Mouse (Mus musculus) kidney, embryonic 14.5 days (tissue): ENCODE data around the gene Thrap3. TPM values are rescaled to one million over a fixed set of nuclear protein-coding genes. Genes with fewer than 3 reads are reported as not detected.
"Not testable (repeated sequence)": the region's sequence is repeated elsewhere in the genome, so short reads cannot be mapped to it uniquely, and the experiment has no call there.

Experiments used
- ATAC-seq: fragments of 200-750 bp; cut with Nextera tagmentation; 2 replicates; pipeline ENCODE4 v1.8.0; 2017; ENCODE audit warnings: moderate number of reproducible peaks, mild to moderate bottlenecking, moderate TSS enrichment, moderate library complexity; ENCODE audit not compliant: low FRiP score, low TSS enrichment
- H3K27ac ChIP-seq: fragments of 300-500 bp; sonication (generic); 2 replicates; pipeline ENCODE4 v1.5.1; 2014; ENCODE audit warnings: low read depth, mild to moderate bottlenecking, low read length, moderate library complexity, mixed read lengths
- H3K27me3 ChIP-seq: fragments of 300-500 bp; sonication (generic); 2 replicates; pipeline ENCODE4 v1.6.1; 2014; ENCODE audit warnings: mild to moderate bottlenecking, low read length; ENCODE audit not compliant: control insufficient read depth, insufficient read depth
- H3K36me3 ChIP-seq: fragments of 300-500 bp; sonication (generic); 2 replicates; pipeline ENCODE4 v1.6.1; 2014; ENCODE audit warnings: low read length, mixed read lengths; ENCODE audit not compliant: control insufficient read depth, insufficient read depth
- H3K4me1 ChIP-seq: fragments of 300-500 bp; sonication (generic); 2 replicates; pipeline ENCODE4 v1.6.1; 2014; ENCODE audit warnings: low read length, mixed read lengths; ENCODE audit not compliant: control insufficient read depth, insufficient read depth
- H3K4me2 ChIP-seq: fragments of 300-500 bp; sonication (generic); replicated peaks from 2 replicates; pipeline ENCODE4 v1.6.1; 2014; ENCODE audit warnings: low read depth, mild to moderate bottlenecking, low read length
- H3K4me3 ChIP-seq: fragments of 300-500 bp; sonication (generic); 2 replicates; pipeline ENCODE4 v1.5.1; 2014; ENCODE audit warnings: mild to moderate bottlenecking, low read length
- H3K9ac ChIP-seq: fragments of 300-500 bp; sonication (generic); 2 replicates; pipeline ENCODE4 v1.6.1; 2014; ENCODE audit warnings: low read depth, mild to moderate bottlenecking, low read length, moderate library complexity
- H3K9me3 ChIP-seq: fragments of 300-500 bp; sonication (generic); 2 replicates; pipeline ENCODE4 v1.6.1; 2016; ENCODE audit warnings: low read length; ENCODE audit not compliant: control insufficient read depth
- WGBS: fragments of 180-500 bp; shearing (Covaris S2); extraction: QIAGEN DNeasy Blood & Tissue Kit; methylation state at CpG from one replicate; pipeline ENCODE4 v1.1.7; 2014; 5-methylcytosine and 5-hydroxymethylcytosine counted together
- polyA plus RNA-seq: library from polyadenylated mRNA; unstranded; fragments of >200 nt; fragmentation: Nextera tagmentation; extraction: Ambion mirVana; gene quantifications from 2 replicates; pipeline ENCODE4 v1.2.1, GENCODE M21; 2014

Thrap3 gene
- polyA plus RNA-seq, 1 experiment from 2014 or later, result 281 TPM

DNA sequence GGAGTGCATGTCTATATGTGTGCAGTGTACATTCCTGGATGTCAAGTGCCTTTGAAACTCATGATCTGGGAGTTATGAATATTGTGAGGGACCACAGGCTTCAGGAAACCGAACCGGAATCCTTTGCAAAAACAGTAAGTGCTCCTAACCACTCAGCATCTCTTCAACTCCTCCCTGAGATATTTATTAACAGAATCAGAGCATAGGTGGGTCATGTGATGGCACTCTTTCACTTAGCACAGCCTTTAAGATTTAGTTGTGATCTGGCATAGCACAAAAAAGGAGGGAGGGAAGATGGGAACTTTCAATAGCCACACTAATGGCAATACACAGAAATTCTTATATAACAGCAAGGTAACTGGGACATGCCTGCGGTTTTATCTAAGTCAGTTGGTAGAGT, 15.5 kb downstream of the Thrap3 start:
- H3K27me3 ChIP-seq, result no peaks in the 10 kb centered on the region
- no peak overlapping the region for H3K4me2 ChIP-seq
- WGBS, result 92% methylated on average over 3 of the region's 3 CpGs
- no peak overlapping the region for H3K27ac ChIP-seq
- H3K9ac ChIP-seq, result no peak overlapping the region
- no peak for ATAC-seq
- no peaks in the 10 kb centered on the region for H3K4me1 ChIP-seq
- peaks cover 75% of the 10 kb centered on the region for H3K36me3 ChIP-seq
- H3K9me3 ChIP-seq, result no peaks in the 10 kb centered on the region
- no peak overlapping the region for H3K4me3 ChIP-seq

DNA sequence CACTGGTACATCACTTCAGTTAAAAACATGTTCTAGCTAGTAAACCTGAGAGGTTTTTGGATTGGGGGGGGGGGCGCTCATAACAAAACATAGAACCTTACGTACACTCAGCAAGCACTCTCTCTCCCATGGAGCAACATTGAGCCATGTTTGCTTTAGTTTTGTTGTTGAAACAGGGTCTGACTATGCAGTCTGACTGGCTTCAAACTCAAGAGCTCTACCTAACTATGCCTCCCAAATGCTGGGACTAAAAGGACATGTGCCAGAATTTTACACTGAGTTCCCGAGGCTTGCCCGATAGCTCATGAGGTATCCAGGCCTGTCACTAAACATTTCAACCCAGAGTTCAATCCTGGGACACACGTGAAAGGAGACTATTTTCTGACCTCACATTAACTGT, 19.5 kb downstream of the Thrap3 start:
- no peak overlapping the region for H3K4me2 ChIP-seq
- peaks cover 72% of the 10 kb centered on the region for H3K36me3 ChIP-seq
- no peak overlapping the region for H3K4me3 ChIP-seq
- H3K9ac ChIP-seq, result no peak overlapping the region
- H3K27me3 ChIP-seq, result no peaks in the 10 kb centered on the region
- H3K4me1 ChIP-seq, result no peaks in the 10 kb centered on the region
- ATAC-seq, result no peak
- no peaks in the 10 kb centered on the region for H3K9me3 ChIP-seq
- 90% methylated on average over 5 of the region's 5 CpGs for WGBS
- no peak overlapping the region for H3K27ac ChIP-seq

DNA sequence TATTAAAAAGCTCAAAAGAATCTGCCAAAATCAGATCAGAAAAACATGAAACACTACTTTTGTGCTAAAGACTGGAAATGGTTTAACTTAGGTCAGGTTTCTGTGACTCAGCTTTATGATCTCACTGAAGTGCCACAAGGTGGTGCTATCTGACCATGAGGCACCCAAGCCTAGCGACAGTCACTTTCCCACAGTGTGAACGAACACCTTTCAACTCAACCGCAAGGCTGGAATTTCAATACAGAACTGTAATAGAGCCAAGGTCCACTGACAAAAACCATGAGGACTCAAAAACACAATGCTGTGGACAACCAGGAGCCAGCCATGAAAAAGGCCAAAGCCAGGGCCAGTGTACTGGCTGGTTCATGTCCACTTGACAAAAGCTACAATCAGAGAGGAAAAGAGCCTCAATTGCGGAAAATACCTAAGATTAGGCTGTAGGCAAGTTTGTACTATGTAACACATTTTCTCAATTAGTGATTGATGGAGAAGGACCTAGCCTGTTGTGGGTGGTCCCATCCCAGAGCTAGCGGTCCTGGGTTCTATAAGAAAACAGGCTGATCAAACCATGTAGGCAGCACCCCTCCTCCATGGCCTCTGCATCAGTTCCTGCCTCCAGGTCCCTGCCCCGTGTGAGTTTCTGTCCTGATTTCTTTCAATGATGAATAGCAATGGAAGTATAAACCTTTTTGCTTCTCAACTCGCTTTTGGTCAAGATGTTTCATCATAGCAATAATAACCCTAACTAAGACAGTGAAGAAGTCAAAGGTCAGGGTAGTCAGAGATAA, 21.2 kb downstream of the Thrap3 start:
- no peak overlapping the region for H3K9ac ChIP-seq
- H3K4me3 ChIP-seq, result no peak overlapping the region
- no peak overlapping the region for H3K27ac ChIP-seq
- peaks cover 73% of the 10 kb centered on the region for H3K36me3 ChIP-seq
- no peaks in the 10 kb centered on the region for H3K4me1 ChIP-seq
- no peak overlapping the region for H3K4me2 ChIP-seq
- no peaks in the 10 kb centered on the region for H3K27me3 ChIP-seq
- ATAC-seq, result no peak; the same call in 1 of the 2 replicates
- H3K9me3 ChIP-seq, result no peaks in the 10 kb centered on the region
- 57% methylated on average over 7 of the region's 7 CpGs for WGBS

- not testable (repeated sequence) for H3K9me3 ChIP-seq, ATAC-seq, H3K4me2 ChIP-seq, H3K9ac ChIP-seq, H3K27ac ChIP-seq, H3K27me3 ChIP-seq, H3K4me1 ChIP-seq, H3K4me3 ChIP-seq
- 94% methylated on average over 7 of the region's 7 CpGs for WGBS
- peaks cover 92% of the 10 kb centered on the region for H3K36me3 ChIP-seq
These were observed 26.6 kb downstream of the Thrap3 start for GRCm38 (mm10) chr4:126175980-126176379.

GRCm38 (mm10) chr4:126173800-126174199, 28.8 kb downstream of the Thrap3 start:
- 93% methylated on average over 5 of the region's 5 CpGs for WGBS
- no peak overlapping the region for H3K27ac ChIP-seq
- no peak for ATAC-seq
- H3K9ac ChIP-seq, result no peak overlapping the region
- H3K9me3 ChIP-seq, result no peaks in the 10 kb centered on the region
- no peaks in the 10 kb centered on the region for H3K4me1 ChIP-seq
- peaks cover 92% of the 10 kb centered on the region for H3K36me3 ChIP-seq
- no peak overlapping the region for H3K4me2 ChIP-seq
- H3K4me3 ChIP-seq, result no peak overlapping the region
- H3K27me3 ChIP-seq, result no peaks in the 10 kb centered on the region

GRCm38 (mm10) chr4:126170737-126171136, 31.8 kb downstream of the Thrap3 start:
- not testable (repeated sequence) for ATAC-seq, H3K4me1 ChIP-seq, H3K4me3 ChIP-seq, H3K4me2 ChIP-seq, H3K27me3 ChIP-seq, H3K27ac ChIP-seq, H3K9me3 ChIP-seq, H3K9ac ChIP-seq
- H3K36me3 ChIP-seq, result peaks cover 92% of the 10 kb centered on the region
- WGBS, result 94% methylated on average over 5 of the region's 5 CpGs

DNA sequence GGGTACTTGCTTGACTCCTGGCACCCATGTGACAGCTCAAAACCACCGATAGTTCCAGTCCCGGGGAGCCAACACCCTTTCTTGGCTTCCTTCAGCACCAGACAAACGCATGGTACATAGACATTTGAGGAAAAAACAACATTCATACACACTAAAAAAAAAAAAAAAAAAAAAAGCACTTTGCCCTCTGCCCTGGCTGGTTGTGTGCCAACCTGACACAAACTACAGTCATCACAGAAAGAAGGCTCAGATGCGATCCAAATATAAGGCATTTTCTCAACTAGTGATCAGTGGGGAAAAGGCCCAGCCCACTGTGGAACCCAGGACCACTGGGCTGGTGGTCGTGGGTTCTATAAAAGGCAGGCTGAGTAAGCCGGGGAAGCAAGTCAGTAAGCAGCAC, 33.7 kb downstream of the Thrap3 start:
- Histone ChIP-seq H3K27ac (no peak overlapping the region), H3K4me1 (no peaks in the 10 kb centered on the region), H3K4me3 (no peak overlapping the region), H3K36me3 (peaks cover 77% of the 10 kb centered on the region), H3K9ac (no peak overlapping the region), H3K27me3 (no peaks in the 10 kb centered on the region), H3K4me2 (no peak overlapping the region), H3K9me3 (no peaks in the 10 kb centered on the region)
- ATAC-seq, result no peak
- WGBS, result 91% methylated on average over 6 of the region's 6 CpGs

DNA sequence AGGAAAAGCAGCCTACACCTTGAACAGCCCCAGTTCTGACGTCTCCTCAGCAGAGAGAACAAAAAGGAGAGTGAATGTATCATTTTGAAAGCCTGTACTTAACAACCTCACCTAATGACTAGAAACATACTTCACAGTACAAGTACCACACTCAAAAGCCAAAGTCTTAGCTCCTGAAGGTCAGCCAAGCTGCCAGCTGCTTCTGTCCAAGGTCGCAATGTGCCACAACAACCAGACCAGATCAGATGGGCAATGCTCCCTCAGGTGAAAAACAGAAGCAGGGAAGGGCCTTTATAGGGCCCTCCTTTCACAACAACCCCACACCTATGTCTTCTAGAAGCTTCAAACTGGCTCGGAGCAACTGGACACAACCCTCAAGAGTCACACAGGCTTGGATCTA, 36.5 kb downstream of the Thrap3 start:
- Histone ChIP-seq H3K36me3 (peaks cover 50% of the 10 kb centered on the region), H3K9me3 (no peaks in the 10 kb centered on the region), H3K27me3 (no peaks in the 10 kb centered on the region), H3K9ac (no peak overlapping the region), H3K4me3 (no peak overlapping the region), H3K4me2 (no peak overlapping the region), H3K27ac (no peak overlapping the region), H3K4me1 (peaks cover 16% of the 10 kb centered on the region; the same call in 1 of the 2 replicates)
- 78% methylated on average over 3 of the region's 3 CpGs for WGBS
- no peak for ATAC-seq

DNA sequence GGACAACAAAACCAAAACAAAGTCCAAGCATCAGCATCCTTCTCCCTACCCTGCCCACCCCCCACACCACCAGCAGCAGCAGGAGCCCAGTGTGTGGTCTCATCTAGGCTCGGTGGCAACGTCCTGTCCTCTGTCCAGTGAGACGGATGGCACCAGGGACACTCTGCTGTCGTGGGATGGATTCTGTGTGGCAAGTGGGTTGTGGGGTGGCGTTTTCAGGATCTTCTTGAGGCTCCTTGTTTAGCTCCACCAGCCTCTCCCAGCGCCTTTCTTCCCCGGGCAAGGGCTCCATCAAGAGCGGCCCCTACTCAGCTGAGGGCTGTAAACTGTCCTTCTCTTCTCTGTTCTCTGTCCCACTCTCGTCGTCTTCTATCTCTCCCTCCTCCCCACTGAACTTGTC, 37.5 kb downstream of the Thrap3 start:
- 69% methylated on average over 8 of the region's 10 CpGs for WGBS
- peaks cover 16% of the 10 kb centered on the region; the same call in 1 of the 2 replicates for H3K4me1 ChIP-seq
- H3K4me2 ChIP-seq, ATAC-seq, H3K27ac ChIP-seq, H3K27me3 ChIP-seq, H3K4me3 ChIP-seq, H3K9me3 ChIP-seq, H3K9ac ChIP-seq: not testable (repeated sequence)
- peaks cover 42% of the 10 kb centered on the region for H3K36me3 ChIP-seq
